Mouse (Mus musculus) stomach, postnatal 0 days (tissue): ENCODE data around the gene Gm7879.

Experiments used
- CTCF ChIP-seq: IDR thresholded peaks from 2 replicates; pipeline ENCODE4 v1.5.1; 2016; ENCODE audit warnings: antibody characterized with exemption, low read depth, mild to moderate bottlenecking, moderate library complexity
- EP300 ChIP-seq: optimal IDR thresholded peaks from 2 replicates; pipeline ENCODE3; 2016; ENCODE audit warnings: antibody characterized with exemption

GRCm38 (mm10) chr5:43894113-43894512 is 18.8 kb upstream of the Gm7879 start:
- TF ChIP-seq CTCF (peak; percentile 82), EP300 (no peak)
